Mouse (Mus musculus): ENCODE data around the gene Gpr61. TPM values are rescaled to one million over a fixed set of nuclear protein-coding genes. Genes with fewer than 3 reads are reported as not detected.

Gene Gpr61
- polyA plus RNA-seq, 1 experiment from 2014 or later: 0.10 TPM

- no peak overlapping the region for H3K9ac ChIP-seq (replicated peaks)
Measured at GRCm38 (mm10) chr3:108174672-108175531, 20.2 kb upstream of the Gpr61 start.

GRCm38 (mm10) chr3:108169199-108169598 lies 14.5 kb upstream of the Gpr61 start:
- no peaks in the 10 kb centered on the region for H3K27me3 ChIP-seq
- H3K27ac ChIP-seq: 0 out of 2 replicates have a peak overlapping the region, but pooled peaks have one; percentile 23
- H3K4me1 ChIP-seq (replicated peaks): peaks cover 49% of the 10 kb centered on the region
- WGBS: 34% methylated on average over 3 of the region's 3 CpGs
- no peaks in the 10 kb centered on the region for H3K9me3 ChIP-seq
- no peak for ATAC-seq (ENCODE audit: insufficient number of reproducible peaks, insufficient read depth, low FRiP score, low TSS enrichment, low read depth)
- H3K4me2 ChIP-seq: no peak overlapping the region
- H3K4me3 ChIP-seq (replicated peaks): no peak overlapping the region
- no peaks in the 10 kb centered on the region for H3K36me3 ChIP-seq
- no peak overlapping the region; the same call in 1 of the 2 replicates for H3K9ac ChIP-seq (replicated peaks)

More at GRCm38 (mm10) chr3:108174672-108175531, 20.2 kb upstream of the Gpr61 start:
- Histone ChIP-seq H3K4me3 (replicated peaks) (no peak overlapping the region), H3K36me3 (no peaks in the 10 kb centered on the region), H3K27ac (peak overlapping the region; percentile 50; the same call in 1 of the 2 replicates), H3K9me3 (no peaks in the 10 kb centered on the region), H3K27me3 (peaks cover 6% of the 10 kb centered on the region; the same call in 1 of the 2 replicates), H3K4me2 (peak overlapping the region; percentile 24), H3K4me1 (replicated peaks) (peaks cover 13% of the 10 kb centered on the region)
- 20% methylated on average over 14 of the region's 14 CpGs for WGBS
- peak; percentile 34; the same call in 1 of the 2 replicates for ATAC-seq (ENCODE audit: insufficient number of reproducible peaks, insufficient read depth, low FRiP score, low TSS enrichment, low read depth)

- WGBS: 24% methylated on average over 14 of the region's 14 CpGs
- Histone ChIP-seq H3K4me1 (replicated peaks) (peaks cover 49% of the 10 kb centered on the region), H3K27me3 (no peaks in the 10 kb centered on the region), H3K27ac (peak overlapping the region; percentile 85), H3K4me2 (peak overlapping the region; percentile 26; the same call in 1 of the 2 replicates), H3K4me3 (replicated peaks) (no peak overlapping the region), H3K36me3 (no peaks in the 10 kb centered on the region), H3K9me3 (no peaks in the 10 kb centered on the region), H3K9ac (replicated peaks) (0 out of 2 replicates have a peak overlapping the region, but pooled peaks have one; percentile 27)
- no peak for ATAC-seq (ENCODE audit: insufficient number of reproducible peaks, insufficient read depth, low FRiP score, low TSS enrichment, low read depth)
Measured at GRCm38 (mm10) chr3:108167499-108167898, 12.8 kb upstream of the Gpr61 start.

- Histone ChIP-seq H3K36me3 (no peaks in the 10 kb centered on the region), H3K9ac (replicated peaks) (no peak overlapping the region), H3K27me3 (no peaks in the 10 kb centered on the region), H3K4me2 (peak overlapping the region; percentile 26), H3K4me1 (replicated peaks) (peaks cover 49% of the 10 kb centered on the region), H3K27ac (peak overlapping the region; percentile 85), H3K4me3 (replicated peaks) (no peak overlapping the region), H3K9me3 (no peaks in the 10 kb centered on the region)
- peak; percentile 75 for ATAC-seq (ENCODE audit: insufficient number of reproducible peaks, insufficient read depth, low FRiP score, low TSS enrichment, low read depth)
- 2% methylated on average over 10 of the region's 11 CpGs for WGBS
Measured at GRCm38 (mm10) chr3:108166486-108167211, 12.0 kb upstream of the Gpr61 start.

- H3K4me2 ChIP-seq: peak overlapping the region; percentile 26
- peak overlapping the region; percentile 85 for H3K27ac ChIP-seq
- H3K27me3 ChIP-seq: no peaks in the 10 kb centered on the region
- WGBS: 16% methylated on average over 10 of the region's 10 CpGs
- ATAC-seq (ENCODE audit: insufficient number of reproducible peaks, insufficient read depth, low FRiP score, low TSS enrichment, low read depth): no peak
- H3K4me3 ChIP-seq (replicated peaks): no peak overlapping the region
- H3K9ac ChIP-seq (replicated peaks): peak overlapping the region; percentile 23; the same call in 1 of the 2 replicates
- H3K36me3 ChIP-seq: no peaks in the 10 kb centered on the region
- no peaks in the 10 kb centered on the region for H3K9me3 ChIP-seq
- peaks cover 49% of the 10 kb centered on the region for H3K4me1 ChIP-seq (replicated peaks)
Measured at GRCm38 (mm10) chr3:108165532-108166315, 11.0 kb upstream of the Gpr61 start.

- Histone ChIP-seq H3K4me3 (replicated peaks) (no peak overlapping the region), H3K9ac (replicated peaks) (no peak overlapping the region), H3K9me3 (no peaks in the 10 kb centered on the region), H3K4me1 (replicated peaks) (peaks cover 49% of the 10 kb centered on the region), H3K27ac (peak overlapping the region; percentile 85; the same call in 1 of the 2 replicates), H3K27me3 (no peaks in the 10 kb centered on the region), H3K36me3 (no peaks in the 10 kb centered on the region), H3K4me2 (peak overlapping the region; percentile 37)
- ATAC-seq (ENCODE audit: insufficient number of reproducible peaks, insufficient read depth, low FRiP score, low TSS enrichment, low read depth): no peak
- 27% methylated on average over 9 of the region's 9 CpGs for WGBS
Measured at GRCm38 (mm10) chr3:108164807-108165206, 10.1 kb upstream of the Gpr61 start.

GRCm38 (mm10) chr3:108164091-108164490 lies 9.4 kb upstream of the Gpr61 start:
- Histone ChIP-seq H3K9me3 (no peaks in the 10 kb centered on the region), H3K27me3 (no peaks in the 10 kb centered on the region), H3K36me3 (no peaks in the 10 kb centered on the region), H3K27ac (no peak overlapping the region), H3K4me1 (replicated peaks) (peaks cover 44% of the 10 kb centered on the region), H3K4me3 (replicated peaks) (no peak overlapping the region), H3K4me2 (no peak overlapping the region), H3K9ac (replicated peaks) (no peak overlapping the region)
- WGBS: 64% methylated on average over 5 of the region's 5 CpGs
- no peak for ATAC-seq (ENCODE audit: insufficient number of reproducible peaks, insufficient read depth, low FRiP score, low TSS enrichment, low read depth)

- Histone ChIP-seq H3K4me2 (no peak overlapping the region), H3K27ac (no peak overlapping the region), H3K9ac (replicated peaks) (no peak overlapping the region; the same call in 1 of the 2 replicates), H3K9me3 (no peaks in the 10 kb centered on the region), H3K4me1 (replicated peaks) (no peaks in the 10 kb centered on the region), H3K36me3 (no peaks in the 10 kb centered on the region), H3K4me3 (replicated peaks) (no peak overlapping the region), H3K27me3 (no peaks in the 10 kb centered on the region)
- ATAC-seq (ENCODE audit: insufficient number of reproducible peaks, insufficient read depth, low FRiP score, low TSS enrichment, low read depth): no peak
- 66% methylated on average over 9 of the region's 9 CpGs for WGBS
Measured at GRCm38 (mm10) chr3:108158383-108159037, 3.8 kb upstream of the Gpr61 start.

GRCm38 (mm10) chr3:108152290-108152689 lies 2.4 kb downstream of the Gpr61 start:
- no peak for ATAC-seq (ENCODE audit: insufficient number of reproducible peaks, insufficient read depth, low FRiP score, low TSS enrichment, low read depth)
- no peaks in the 10 kb centered on the region for H3K9me3 ChIP-seq
- no peak overlapping the region for H3K27ac ChIP-seq
- no peaks in the 10 kb centered on the region for H3K36me3 ChIP-seq
- no peaks in the 10 kb centered on the region for H3K4me1 ChIP-seq (replicated peaks)
- H3K9ac ChIP-seq (replicated peaks): no peak overlapping the region
- no peaks in the 10 kb centered on the region for H3K27me3 ChIP-seq
- no peak overlapping the region for H3K4me3 ChIP-seq (replicated peaks)
- no peak overlapping the region for H3K4me2 ChIP-seq
- WGBS: 94% methylated on average over 3 of the region's 3 CpGs

Data from limb, embryonic 12.5 days (tissue).